Mouse (Mus musculus) lung, adult 2 months (tissue): ENCODE data around the gene Btbd1.

Experiments
- CTCF ChIP-seq: fragments of 200-500 bp; IDR thresholded peaks from 2 replicates; pipeline ENCODE4 v1.5.1; 2011; ENCODE audit warnings: mild to moderate bottlenecking, low read length, control low read depth; ENCODE audit not compliant: insufficient read depth
- POLR2A ChIP-seq: fragments of 200-500 bp; IDR thresholded peaks from 2 replicates; pipeline ENCODE4 v1.6.1; 2011; ENCODE audit warnings: low read depth, mild to moderate bottlenecking, control low read depth, low read length, borderline replicate concordance; ENCODE audit errors: extremely low read depth

DNA sequence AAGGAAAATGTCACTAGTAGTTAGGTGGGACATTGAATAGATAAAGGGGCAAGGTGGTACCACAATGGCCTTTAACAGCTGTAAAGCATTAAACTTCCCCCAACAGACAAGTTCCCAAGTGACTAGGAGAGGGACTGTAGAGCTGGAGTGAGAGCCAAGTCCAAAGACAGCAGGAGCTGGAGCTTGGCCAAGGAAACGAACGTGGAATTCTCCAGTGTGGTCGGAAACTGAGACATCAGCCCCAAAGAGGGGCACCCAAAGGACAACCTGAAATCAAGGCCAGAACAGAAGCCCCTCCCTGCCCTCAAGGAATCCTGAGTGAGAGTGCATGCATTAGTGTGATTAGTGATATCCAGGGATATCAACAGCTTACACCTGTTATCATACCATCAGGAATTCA is 3.9 kb downstream of the Btbd1 start:
- TF ChIP-seq POLR2A: no peak
- no peak for TF ChIP-seq CTCF
